Mouse (Mus musculus) ZHBTc4 (cell line): ENCODE measurements around the gene Ccdc194.

Experiments used
- DNase-seq: peaks from one replicate; pipeline ENCODE4 v3.0.0-alpha.2; 2011; ENCODE audit warnings: low read depth, low spot score

Ccdc194 gene

DNA sequence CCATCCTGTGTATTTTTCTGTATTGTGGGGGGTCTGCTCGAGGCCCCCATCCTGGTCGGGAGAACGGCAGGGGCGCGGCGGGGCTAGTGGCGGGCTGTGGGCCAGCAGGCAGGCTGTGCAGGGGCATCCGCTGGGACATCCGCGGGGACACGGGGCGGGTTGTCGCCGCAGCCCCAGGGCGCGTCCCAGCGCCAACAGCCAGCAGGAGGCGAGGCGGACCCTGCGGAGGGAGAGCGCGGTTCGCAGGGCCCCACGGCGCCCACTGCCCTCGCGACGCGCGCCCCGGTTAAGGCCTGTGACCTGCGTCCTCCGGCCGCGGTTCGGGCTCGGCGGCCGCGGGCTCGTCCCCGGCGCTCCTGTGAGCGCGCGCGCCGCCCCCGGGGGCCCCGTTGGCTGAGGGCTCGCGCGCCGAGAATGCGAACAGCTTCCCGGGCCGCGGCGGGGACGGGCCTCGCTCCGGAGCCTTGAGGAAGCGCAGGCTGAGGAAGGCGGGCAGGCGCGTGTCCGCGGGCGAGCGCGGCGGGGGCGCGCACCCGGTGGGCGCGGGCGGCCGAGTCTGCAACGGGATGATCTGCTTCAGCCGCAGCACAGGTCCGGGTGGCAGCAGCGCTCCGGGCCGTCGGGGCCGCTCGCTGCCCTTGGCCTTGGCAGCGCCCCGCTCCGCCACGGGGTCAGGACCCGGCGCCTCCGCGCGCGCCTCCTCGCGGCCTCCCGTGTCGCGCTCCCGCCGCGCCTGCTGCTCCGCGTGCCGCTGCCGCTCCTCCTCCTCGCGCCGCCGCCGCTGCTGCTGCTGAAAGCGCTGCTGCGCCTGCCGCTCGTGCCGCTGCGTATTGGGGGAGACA lies 49.2 kb downstream of the Ccdc194 start:
- peak; percentile 89 for DNase-seq

DNA sequence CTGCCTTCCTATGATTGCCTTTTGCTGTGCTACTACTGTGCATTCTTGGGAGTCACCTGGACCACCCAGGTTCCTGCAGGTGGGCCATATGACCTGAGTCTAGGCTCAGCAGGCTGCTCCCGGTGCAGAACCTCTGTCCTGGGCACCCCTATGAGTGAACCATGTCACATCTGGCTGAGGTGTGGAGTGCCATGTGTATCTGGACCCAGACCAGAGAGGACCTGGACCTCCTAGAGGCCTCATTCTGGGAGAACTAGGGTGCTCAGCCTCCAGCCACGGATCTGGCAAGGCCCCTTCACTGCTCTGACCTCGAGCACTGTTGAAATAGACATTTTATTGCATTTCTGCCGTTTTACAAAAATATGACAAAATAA lies 49.8 kb downstream of the Ccdc194 start:
- DNase-seq, result no peak

DNA sequence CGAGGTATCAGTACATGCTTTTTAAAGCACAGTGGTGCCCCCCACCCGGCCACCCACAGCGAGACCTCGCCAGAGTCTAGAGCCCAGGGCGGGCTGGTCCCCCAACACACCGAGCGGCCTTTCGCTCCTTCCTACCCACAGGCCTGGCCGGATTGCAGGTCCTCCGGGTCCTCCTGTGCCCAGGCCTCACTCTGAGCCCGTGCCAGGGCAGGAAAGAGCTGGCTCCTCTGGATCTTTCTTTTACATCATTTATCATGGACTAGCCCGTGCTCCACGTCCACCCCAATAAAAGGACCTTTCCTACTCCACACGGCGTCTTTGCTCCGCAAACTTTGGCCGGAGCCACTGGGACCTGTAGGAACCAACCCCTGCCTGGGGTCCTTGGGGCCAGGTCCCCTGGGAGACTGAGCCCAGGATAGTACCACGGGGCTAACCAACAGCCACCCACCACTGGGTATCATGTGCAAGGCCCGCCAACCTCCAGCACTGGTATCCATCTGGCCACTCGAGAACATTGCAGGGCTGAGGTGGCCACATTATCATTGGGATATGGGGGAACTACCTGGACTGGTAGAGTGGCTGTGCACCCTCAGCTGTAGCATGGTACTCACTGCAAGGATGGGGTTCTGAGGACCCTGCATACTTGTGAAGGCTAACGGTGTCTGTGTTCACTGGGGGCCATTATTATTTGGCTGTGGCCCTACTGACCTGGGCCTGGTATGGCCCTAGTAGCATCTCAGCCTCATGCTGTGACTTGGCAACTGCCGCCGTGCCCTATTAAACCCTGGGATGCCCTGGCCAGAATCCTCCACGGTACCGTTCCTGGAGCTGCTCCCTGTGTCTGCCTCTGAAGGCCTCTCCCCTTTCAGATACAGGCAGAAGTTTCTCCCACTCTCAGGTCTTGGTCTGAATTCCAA lies 50.5 kb downstream of the Ccdc194 start:
- no peak for DNase-seq

DNA sequence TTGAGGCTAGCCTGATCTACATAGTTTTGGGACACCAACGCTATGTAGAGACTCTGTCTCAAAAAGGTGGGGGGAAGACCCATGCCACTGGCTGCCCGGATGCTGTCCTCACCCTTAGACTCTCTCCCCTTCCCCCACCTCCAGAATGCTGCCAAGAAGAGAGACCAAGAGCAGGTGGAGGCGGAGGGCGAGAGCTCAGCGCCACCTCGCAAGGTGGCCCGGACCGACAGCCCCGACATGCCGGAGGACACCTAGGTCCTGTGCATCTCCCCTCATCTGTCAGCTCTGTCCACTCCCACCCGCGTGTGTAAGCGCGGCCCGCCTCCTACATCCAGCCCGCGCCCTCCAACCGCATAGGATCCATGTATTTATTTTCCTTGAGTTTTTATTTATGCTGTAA lies 51.2 kb downstream of the Ccdc194 start:
- no peak for DNase-seq

GRCm38 (mm10) chr8:71472601-71473386 lies 52.7 kb downstream of the Ccdc194 start:
- DNase-seq, result no peak

GRCm38 (mm10) chr8:71471861-71472260 lies 53.6 kb downstream of the Ccdc194 start:
- DNase-seq, result no peak

GRCm38 (mm10) chr8:71470913-71471255 lies 54.6 kb downstream of the Ccdc194 start:
- DNase-seq, result no peak

DNA sequence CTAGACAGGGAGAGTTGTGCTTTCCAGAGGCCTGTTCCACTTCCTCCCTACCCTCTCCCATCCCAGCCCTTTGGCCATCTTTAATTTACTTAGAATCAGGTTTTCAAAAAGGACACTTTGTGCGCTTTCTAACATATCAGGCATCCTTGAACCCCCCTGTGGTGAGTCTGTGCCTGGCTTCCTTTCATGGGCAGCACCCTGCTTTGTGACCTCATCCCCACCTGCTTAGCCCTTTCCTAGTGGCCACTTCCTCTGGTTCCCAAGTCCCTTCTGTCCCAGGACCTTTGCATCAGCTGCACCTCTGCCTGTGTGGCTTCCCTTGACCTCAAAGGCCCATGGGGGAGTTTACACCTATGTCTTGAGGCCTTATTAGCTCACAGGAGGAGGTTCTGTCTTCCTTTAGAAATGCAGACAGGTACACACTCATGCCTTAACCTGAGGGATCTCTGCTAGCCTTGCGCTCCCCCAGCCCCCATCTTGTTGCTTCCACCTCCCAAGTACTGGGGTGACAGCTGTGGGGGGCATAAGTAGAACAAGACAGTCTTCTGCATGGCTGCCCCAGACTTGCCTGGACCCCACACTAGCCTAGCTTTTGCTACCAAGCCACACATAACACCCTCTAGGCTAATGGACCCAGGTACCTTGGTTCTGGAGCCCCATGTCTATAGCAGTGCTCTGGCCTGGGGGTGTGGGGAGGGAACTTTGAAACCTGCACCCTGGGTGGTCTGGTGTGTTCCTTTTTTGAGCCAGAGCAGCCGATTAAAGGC lies 55.2 kb downstream of the Ccdc194 start:
- no peak for DNase-seq
